Mouse (Mus musculus): ENCODE measurements around the gene Muc3a.

Gene Muc3a

GRCm38 (mm10) chr5:137212289-137212688, at the start of gene Muc3a:
Gene Muc3a (minus strand): TSS chr5:137212389.
- DNase-seq (ENCODE audit: low spot score) = no peak

GRCm38 (mm10) chr5:137211114-137211829, 917 bp downstream of the Muc3a start:
- no peak for DNase-seq (ENCODE audit: low spot score)

- no peak for DNase-seq (ENCODE audit: low spot score)
Observed at GRCm38 (mm10) chr5:137210689-137211088, 1.5 kb downstream of the Muc3a start.

DNA sequence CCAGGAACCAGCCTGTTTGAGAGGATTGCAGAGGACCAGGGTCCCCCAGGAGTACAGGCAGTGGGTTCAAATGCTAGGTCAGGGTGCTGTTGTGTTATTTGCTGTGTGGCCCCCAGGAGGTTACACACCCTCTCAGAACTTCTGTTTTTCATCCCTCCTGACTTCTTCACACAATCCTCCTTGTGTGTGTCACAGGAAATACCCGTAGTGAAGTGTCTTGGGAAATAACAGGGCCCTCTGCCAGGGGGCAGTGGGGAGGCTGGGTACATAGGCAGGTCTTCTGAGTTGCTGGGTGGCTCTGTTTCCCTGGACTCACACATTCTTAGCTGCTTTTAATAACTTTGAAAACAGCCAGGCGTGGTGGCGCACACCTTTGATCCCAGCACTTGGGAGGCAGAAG, 6.9 kb downstream of the Muc3a start:
- DNase-seq (ENCODE audit: low spot score) = no peak

GRCm38 (mm10) chr5:137194488-137195120, 17.6 kb downstream of the Muc3a start:
- DNase-seq (ENCODE audit: low spot score) = no peak

DNA sequence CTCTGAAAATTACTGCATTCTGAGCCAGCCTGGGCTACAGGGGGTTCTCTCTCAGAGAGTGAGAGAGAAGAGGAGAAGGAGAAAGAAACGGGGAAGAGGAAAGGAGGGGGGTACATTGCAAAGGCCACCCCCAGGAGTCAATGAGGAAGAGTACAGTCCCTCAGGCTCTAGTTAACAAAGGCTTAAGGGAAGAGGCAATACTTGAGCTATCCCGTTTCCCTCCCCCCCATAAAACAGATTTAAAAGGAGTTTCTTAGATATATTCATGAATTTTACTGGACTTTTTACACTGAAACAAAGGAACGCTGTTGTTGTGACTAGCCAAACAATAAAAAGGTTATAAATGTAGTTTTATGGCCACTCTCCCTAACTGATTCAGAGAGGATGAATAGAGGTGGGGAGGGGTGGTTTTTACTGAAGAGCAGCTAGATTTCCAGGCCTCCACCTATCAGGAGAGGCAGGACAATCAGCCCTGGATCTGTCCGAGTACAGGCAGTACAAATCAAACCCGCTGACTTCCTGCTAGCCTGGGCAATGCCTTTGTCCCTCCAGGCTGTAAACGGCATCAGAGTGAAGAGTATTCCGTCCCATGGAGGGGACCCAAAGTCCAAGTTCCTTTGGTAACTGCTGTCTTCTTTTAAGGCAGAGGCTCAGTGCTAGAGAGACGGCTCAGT, 18.8 kb downstream of the Muc3a start:
- DNase-seq (ENCODE audit: low spot score) = no peak

DNA sequence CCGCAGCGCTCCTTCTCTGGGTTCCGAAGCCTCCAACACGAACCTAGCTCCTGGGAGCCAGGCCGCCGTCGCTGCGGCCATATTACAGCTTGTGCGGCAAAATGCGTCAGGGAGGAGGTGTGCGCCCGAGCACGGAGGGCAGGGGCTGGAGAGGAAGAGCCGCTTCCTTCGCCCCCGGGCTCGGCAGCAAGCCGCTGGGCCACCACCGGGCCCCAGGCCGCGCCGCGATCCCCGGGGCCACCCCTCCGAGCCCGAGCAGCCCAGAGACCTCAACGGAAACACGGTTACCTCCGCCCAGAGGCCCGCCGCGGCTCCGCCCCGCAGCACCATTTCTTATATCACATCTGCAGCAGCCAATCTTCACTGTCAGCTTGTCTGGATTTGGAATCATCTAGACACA, 22.9 kb downstream of the Muc3a start:
- DNase-seq (ENCODE audit: low spot score) = no peak

- DNase-seq (ENCODE audit: low spot score) = no peak
Observed at GRCm38 (mm10) chr5:137185362-137185761, 26.8 kb downstream of the Muc3a start.

DNA sequence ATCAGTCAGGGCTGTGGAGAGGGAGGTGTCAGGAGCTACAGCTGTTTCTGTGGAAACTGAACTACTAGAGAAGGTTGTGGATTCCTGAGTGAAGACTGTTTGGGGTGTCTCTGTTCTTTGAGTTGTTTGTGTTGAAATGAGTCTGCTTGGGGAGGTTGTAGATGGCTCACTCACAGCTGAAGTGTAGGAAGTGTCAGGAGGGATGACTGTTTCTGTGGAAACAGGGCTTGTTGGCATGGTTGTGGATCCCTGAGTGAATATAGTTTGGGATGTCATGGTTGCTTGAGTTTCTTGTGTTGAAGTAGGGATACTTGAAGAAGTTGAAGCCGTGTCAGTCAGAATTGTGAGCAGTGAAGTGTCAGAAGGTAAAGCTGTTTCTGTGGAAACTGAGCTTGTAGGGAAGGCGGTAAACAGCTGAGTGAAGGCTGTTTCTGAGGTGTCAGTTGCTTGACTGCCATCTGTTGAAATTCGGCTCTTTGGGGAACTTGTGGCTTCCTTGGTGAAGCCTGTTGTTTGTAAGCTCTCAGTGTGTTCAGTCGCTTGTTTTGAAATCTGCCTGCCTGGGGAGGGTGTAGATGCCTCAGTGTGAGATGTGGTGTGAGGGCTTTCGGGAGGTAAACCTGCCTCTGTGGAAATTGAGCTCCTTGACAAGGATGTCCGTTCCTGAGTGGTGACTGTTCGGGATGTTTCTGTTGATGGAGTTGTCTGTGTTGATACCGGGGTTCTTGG, 32.4 kb downstream of the Muc3a start:
- no peak for DNase-seq (ENCODE audit: low spot score)

GRCm38 (mm10) chr5:137173967-137174366, 38.2 kb downstream of the Muc3a start:
- DNase-seq (ENCODE audit: low spot score) = no peak

GRCm38 (mm10) chr5:137172591-137172990, 39.6 kb downstream of the Muc3a start:
- DNase-seq (ENCODE audit: low spot score) = no peak

GRCm38 (mm10) chr5:137171478-137171877, 40.7 kb downstream of the Muc3a start:
- DNase-seq (ENCODE audit: low spot score) = no peak

DNA sequence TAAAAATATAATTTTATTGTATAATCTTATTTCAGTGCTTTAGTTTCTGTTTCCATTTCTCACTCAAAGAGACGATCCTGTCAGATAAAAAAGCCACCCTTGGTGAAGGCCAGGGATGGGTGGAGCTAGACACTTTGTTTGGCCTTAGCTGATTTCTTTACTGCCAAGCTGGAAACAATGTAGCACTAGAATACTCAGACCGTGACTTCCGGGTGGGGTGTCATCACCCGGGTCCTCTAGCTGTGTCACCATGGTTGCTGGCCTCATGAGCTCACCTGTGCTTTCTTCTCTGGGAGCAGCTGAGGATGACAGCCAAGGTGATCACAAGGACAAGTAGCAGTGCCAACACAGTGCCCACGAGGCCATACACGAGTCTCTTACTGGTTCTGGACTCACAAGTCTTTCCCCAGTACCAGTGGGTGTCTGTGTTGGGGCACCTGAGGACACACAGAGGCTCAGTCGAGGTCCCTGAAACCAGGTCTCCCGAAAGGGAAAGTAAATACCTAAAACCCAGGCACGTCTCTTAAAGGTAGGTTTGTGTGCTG, 41.3 kb downstream of the Muc3a start:
- peak; percentile 9 for DNase-seq (ENCODE audit: low spot score)

DNA sequence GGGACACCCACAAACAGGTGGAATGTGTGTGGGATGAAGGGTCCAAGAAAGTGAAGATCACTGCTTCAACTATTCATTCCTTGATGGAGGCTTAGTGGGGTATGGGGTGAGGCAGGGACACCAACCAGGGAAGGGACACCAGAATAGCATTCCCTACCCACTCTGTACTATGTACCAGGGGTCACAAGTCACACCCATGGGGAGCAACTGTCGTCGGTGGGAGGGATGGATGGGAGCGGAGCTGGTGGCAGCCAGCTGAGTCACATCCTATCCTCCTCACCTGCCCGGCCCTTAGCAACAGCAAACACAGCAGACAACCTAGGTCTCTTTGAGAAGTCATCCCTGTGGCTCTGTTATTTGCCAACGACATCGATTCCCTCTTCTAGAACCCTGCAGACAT, 44.6 kb downstream of the Muc3a start:
- no peak for DNase-seq (ENCODE audit: low spot score)

DNA sequence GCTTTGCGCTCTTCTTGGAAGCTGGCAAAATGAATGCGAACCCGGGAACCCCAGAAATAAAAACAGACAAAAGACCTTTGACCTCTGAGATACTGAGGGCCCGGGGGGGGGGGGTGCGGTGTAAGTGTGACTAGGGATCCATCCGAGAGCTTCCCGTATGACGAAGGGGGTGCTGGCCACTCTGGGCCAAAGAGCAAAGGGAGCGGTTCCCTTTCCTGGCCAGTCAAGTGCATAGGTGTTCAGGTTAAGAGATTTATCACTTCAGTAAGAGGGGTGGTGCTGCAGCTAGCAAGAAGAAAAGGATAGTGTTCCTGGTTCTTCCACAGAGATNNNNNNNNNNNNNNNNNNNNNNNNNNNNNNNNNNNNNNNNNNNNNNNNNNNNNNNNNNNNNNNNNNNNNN, 46.2 kb downstream of the Muc3a start:
- DNase-seq (ENCODE audit: low spot score) = no peak

DNA sequence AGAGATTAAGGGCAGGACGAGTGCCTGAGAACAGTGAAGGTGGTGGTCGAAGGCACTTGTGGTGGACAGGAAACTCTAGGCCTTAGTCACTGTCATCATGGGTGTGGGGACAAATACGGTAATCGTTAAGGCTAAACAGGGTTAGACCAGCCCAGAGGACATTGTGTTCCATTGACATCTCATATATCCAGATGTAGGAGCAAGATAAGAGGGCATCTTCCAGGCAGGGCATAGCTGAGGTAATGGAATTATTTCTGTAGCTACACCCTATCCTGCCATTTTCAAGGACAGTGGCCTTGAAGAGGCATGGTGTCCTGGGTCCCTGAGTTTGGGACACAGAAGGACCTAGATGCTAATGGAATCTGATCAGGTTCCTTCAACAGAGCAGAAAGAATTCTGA, 50.3 kb downstream of the Muc3a start:
- DNase-seq (ENCODE audit: low spot score) = no peak

- peak; percentile 10 for DNase-seq (ENCODE audit: low spot score)
Observed at GRCm38 (mm10) chr5:137159461-137159860, 52.7 kb downstream of the Muc3a start.

All from ovary, postnatal 36 days (tissue).